Mouse (Mus musculus) lung, adult 2 months (tissue): Measurements from ENCODE around the gene Cyth1.

Experiments used
- CTCF ChIP-seq: fragments of 200-500 bp; IDR thresholded peaks from 2 replicates; pipeline ENCODE4 v1.5.1; 2011; ENCODE audit warnings: mild to moderate bottlenecking, low read length, control low read depth; ENCODE audit not compliant: insufficient read depth
- POLR2A ChIP-seq: fragments of 200-500 bp; IDR thresholded peaks from 2 replicates; pipeline ENCODE4 v1.6.1; 2011; ENCODE audit warnings: low read depth, mild to moderate bottlenecking, control low read depth, low read length, borderline replicate concordance; ENCODE audit errors: extremely low read depth

DNA sequence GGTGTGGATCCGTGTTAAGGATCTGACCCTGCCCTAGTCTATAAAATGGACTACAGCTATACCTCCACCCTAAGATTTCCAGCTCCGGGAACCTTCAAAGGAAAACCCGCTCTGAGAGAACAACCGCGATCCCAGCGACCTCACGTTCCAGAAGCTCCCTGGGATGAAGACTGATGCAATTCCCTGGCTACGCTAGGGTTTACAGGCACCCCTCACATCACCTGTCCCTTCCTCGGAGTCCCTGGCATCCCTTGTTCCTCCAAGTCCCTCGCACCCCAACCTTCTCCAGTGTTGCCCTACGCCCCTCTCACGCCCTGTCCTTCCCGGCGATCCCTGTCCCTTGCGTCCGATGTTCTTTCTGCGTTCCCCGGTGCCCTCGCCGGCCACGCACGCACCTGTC is 41.2 kb upstream of the Cyth1 start:
- no peak for TF ChIP-seq POLR2A
- TF ChIP-seq CTCF: no peak
